Mouse (Mus musculus): ENCODE results near the gene Ncoa7.
A peak's percentile ranks its signal among the peaks of the same experiment; 100 is the strongest.

Ncoa7 gene

DNA sequence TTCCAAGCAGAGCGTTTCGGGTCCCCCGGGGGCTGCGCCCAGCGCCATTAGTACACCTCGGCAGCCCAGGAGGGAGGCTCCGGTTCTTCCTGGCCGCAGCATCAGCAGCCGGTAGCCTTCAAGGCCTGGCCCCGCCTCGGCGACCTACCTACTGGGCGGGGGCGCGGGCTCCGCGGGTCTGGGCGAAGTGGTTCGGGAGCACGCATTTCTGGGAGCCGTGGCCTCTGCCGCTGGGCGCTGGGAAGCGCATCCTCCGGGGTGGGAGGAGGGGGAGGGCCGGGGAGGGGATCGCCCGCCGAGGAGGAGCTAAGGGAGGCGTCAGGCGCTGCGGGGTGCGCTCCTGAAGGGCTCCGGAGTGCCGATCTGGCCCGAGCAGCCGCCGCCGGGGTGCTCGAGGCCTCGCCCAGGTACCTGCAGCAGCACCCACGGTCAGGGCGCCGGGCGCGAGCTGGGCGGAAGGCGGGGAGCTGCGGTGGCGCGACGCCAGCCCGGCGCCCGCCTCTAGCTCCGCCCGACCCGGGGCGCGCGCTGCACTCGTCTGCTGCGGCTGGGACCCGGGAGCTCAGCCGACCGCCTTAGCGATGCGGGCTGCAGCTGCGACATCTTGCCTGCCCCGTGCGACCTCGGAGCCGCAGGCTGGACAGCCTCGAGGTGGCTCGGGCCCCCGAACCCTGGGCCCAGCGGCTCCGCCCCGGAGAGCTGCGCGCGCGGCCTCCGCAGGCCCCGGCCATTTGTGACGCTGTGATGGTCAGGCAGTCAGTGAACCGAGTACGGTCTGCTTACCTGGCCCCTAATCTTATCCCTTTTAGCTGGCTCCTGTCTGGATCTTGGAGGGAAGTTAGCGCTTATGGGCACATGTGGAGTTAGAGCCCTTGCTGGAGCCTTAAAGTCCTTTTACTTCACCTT lies at the start of gene Ncoa7:
TSS of gene Ncoa7 (minus strand) at position 646 of the 906 bp plus-strand sequence.
- DNase-seq = peak; percentile 90 to 93

DNA sequence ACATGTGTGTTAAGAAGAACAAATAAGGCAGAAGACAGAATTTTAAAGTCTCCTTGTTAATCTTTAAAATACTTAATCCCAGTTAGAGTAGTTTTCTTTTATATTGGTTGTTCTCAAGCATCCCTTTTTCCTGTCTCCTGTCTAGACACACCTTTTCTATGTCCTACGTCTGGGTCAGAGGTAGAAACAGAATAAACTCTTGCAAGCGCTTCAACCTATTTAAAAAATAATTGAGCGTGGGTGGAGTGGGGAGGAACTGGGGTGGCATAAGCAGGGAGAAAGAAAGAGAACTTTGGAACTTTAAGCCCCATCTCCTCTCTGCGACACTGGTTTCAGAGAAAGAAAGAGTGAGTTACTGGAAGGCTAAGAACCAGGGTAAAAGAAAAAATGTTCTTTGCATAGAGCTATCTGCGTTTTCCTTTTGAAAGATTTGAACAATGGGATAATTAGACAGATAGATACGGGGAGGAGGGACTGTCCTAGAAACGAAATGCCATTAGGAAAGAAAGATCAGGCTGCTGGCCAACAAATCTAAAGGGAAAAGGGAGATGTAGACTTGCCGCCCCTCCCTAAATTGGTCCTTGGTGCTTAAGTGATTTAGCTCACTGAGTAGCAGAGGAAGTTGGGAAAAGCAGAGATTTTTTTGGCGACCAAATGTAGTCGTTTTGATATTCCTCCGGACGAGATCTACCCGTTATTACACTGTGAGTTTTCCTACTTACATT lies 42.1 kb upstream of the Ncoa7 start:
- DNase-seq = no peak

- DNase-seq = peak; percentile 9 to 24
Observed at GRCm38 (mm10) chr10:30844191-30845010, 41.3 kb upstream of the Ncoa7 start.

GRCm38 (mm10) chr10:30843438-30844190 lies 40.5 kb upstream of the Ncoa7 start:
- peak; percentile 24 to 36 for DNase-seq

- peak; percentile 100 for DNase-seq
Observed at GRCm38 (mm10) chr10:30842643-30843437, 39.7 kb upstream of the Ncoa7 start, which contains the start of gene Hey2. Gene Hey2, minus strand, starts transcription at chr10:30842801.

- DNase-seq = no peak
Observed at GRCm38 (mm10) chr10:30842228-30842627, 39.1 kb upstream of the Ncoa7 start.

DNA sequence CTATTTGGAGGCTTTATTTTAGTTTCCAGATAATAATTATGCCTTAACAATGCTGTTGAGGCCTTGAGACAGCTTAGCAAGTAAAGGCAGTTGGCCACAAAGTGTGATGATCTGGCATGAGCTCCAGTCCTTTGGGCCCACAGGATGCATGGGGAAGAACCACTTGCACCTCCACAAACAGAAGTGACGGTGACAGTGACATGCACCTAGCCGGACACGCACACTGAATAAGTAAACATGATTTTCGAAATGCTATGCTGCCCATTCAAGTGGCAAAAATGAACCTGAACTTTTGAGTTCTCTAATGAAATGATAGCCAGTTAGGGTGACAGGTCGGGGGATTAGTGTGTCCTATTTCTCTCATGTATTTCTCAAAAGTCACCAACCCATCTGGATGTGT lies 37.7 kb upstream of the Ncoa7 start:
- DNase-seq = no peak

DNA sequence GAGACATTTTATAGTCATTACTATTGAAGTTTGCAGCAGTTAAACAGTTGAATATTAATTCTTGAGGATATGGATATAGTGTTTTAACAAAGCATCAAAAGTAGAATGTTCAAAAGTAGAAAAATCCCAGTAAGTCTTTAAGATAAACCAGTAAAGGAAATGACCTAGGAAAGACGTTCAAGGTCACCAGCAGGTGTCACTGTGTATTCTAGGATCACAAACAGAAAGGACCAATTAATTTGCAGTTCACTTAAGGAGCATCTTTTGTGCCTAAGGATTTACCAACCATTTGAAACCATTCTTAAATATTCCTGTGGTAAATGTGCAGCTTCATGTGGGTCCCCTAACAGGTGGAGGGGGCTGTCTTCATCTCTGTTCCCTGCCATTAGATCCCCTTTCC lies 35.1 kb upstream of the Ncoa7 start:
- DNase-seq = peak in 1 of 2 experiments; percentile 17

DNA sequence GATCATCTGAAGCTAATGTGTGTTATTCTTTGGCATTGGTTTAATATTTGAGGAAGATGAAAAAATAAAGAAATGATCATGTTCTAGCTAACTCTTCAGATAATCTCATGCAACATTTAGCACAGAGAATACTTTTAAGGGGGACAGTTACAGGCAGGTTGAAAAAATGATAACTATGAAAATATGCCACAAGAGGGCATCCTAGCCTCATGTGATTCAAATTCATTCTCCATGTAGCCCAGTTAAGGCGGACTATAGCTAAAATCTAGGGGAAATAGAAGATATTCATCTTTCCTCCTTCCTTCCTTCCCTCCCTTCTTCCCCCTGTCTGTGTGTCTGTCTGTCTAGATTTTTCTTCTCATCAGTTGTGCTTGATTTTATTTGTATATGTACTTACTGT lies 21.9 kb upstream of the Ncoa7 start:
- peak; percentile 49 to 69 for DNase-seq

GRCm38 (mm10) chr10:30810967-30811293 lies 7.8 kb upstream of the Ncoa7 start:
- peak; percentile 86 to 96 for DNase-seq

- peak; percentile 47 to 58 for DNase-seq
Observed at GRCm38 (mm10) chr10:30810247-30810966, 7.3 kb upstream of the Ncoa7 start.

DNA sequence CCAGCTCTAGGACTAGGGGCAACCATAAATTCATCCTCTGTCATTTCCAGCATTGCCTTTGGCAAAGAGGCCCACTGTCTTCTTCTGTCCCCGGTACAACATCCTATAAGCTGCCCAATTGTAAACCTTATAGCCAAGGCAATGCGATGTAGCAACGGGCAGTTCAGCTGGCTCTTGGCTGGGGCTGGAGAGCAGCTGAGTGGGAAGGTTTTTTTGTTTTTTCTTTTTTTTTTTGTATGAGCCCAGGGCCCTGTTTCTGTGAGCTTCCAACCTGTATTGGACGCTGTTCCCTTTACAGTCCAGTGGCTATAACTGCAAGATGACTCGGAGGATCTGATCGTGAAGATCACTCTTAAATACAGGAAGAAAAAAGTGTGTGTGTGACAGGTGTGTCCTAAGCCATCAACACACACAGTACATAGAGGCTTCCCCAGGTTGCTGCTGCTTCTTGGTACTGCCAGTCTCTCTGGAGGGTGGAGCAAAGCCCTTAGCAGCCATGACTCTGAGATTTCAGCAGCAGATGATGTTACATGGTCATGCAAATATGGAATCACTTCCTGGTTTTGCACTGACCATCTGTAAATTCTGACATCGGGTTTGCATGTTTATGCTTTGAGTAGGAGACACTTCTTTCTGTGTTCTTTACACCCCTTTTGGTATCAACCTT lies 594 bp upstream of the Ncoa7 start:
- peak; percentile 42 to 47 for DNase-seq

- peak; percentile 57 to 70 for DNase-seq
Observed at GRCm38 (mm10) chr10:30802033-30802432, 1.1 kb downstream of the Ncoa7 start.

DNA sequence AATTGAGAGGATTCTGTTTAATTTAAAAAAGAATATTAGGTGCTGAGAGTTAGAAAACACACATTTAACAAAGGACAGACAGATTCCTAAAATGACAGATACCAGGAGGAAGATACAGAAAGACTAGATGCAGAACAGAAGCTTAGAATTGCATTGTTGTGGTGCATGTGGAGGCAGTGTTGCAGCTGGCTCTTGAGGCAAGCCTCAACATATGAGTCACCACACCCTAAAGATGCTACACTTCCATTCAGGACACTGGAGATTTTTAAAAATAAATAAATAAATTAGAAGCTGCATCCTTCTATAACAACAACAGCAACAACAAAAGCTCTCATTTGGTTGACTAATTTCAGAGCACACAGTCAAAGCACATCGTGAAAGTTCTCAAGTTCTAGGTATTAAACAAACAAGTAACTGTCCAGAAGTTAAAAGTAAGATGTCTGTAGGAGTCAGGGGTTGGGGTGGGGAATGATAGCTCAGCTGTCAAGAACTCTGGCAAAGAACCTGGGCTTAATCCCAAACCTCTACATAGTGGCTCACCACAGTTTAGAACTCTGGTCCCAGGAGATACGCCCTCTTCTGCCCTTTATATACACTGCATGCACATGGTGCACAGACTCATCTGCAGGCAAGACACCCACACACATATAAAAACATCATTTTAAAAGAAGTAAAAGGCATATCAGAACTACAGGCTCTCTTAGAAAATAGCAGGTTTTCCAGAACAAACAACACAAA lies 3.2 kb downstream of the Ncoa7 start:
- DNase-seq = no peak

DNA sequence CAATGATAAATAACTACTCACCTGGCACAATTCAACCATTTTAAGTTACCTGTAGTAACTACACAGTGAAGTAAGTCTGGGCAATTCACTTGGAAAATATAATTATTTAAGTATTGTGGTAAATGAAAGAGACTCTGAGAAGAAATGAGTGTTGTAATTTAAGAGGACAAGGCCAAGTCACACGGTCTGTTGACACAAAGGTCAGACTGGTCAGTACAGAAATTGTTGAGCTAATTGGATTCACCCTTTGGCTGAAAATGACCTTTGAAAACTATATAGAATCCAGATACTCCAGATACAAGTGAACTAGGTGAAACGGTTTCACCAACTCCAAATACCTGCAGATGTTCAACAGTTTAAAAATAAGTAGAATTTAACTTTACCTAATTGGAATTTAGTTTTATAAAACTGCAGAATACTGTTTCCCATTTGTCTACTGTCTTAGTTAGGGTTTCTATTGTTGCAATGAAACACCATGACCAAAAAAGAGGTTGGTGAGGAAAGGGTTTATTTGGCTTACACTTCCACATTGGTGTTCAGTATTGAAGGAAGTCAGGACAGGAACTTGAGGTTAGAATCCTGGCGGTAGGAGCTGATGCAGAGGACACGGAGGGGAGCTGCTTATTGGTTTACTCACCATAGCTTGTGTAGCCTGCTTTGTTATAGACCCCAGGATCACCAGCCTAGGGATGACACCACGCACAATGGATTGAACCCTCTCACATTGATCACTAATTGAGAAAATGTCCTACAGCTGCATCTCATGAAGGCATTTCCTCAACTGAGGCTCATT lies 6.5 kb downstream of the Ncoa7 start:
- no peak for DNase-seq

- no peak for DNase-seq
Observed at GRCm38 (mm10) chr10:30791016-30791415, 12.1 kb downstream of the Ncoa7 start.

- no peak for DNase-seq
Observed at GRCm38 (mm10) chr10:30789521-30789920, 13.6 kb downstream of the Ncoa7 start.

DNA sequence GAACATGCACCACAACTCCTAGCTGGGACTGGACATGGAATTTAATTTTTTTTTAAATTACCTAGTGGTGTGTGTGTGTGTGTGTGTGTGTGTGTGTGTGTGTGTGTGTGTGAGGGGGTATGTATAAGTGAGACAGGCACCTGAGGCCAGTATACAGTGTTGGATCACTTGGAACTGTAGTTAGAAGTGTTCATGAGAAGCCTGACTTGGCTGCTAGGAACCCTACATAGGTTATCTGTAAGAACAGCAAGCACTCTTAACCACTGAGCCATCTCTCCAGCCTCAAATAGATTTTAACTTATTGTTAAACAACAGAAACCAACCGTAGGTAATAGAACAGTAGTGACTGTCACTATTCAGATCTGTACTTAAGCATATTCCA lies 14.8 kb downstream of the Ncoa7 start:
- no peak for DNase-seq
